Mouse (Mus musculus): Measurements from ENCODE around the gene Slc35b2. TPM values are rescaled to one million over a fixed set of nuclear protein-coding genes. Genes with fewer than 3 reads are reported as not detected.
A peak's percentile ranks its signal among the peaks of the same experiment; 100 is the strongest.

Gene Slc35b2
- polyA plus RNA-seq, 1 experiment from 2014 or later = 92.4 TPM

GRCm38 (mm10) chr17:45591701-45592605, 28.3 kb downstream of the Slc35b2 start:
- H3K9ac ChIP-seq = 0 out of 2 replicates have a peak overlapping the region, but pooled peaks have one; percentile 41
- H3K27me3 ChIP-seq = peaks cover 30% of the 10 kb centered on the region
- 0 out of 2 replicates have a peak, but pooled peaks cover 2% of the 10 kb centered on the region for H3K36me3 ChIP-seq
- H3K4me3 ChIP-seq = no peak overlapping the region
- H3K27ac ChIP-seq = no peak overlapping the region
- 53% methylated on average over 16 of the region's 16 CpGs for WGBS
- H3K4me1 ChIP-seq = peaks cover 43% of the 10 kb centered on the region
- no peak for ATAC-seq (ENCODE audit: low FRiP score)
- no peaks in the 10 kb centered on the region for H3K9me3 ChIP-seq (replicated peaks)
- H3K4me2 ChIP-seq (replicated peaks) = peak overlapping the region; percentile 86

GRCm38 (mm10) chr17:45592606-45593431, 29.1 kb downstream of the Slc35b2 start:
- Histone ChIP-seq H3K36me3 (no peaks in the 10 kb centered on the region), H3K4me2 (replicated peaks) (peak overlapping the region; percentile 86), H3K9me3 (replicated peaks) (no peaks in the 10 kb centered on the region), H3K27ac (no peak overlapping the region), H3K4me3 (no peak overlapping the region), H3K9ac (0 out of 2 replicates have a peak overlapping the region, but pooled peaks have one; percentile 41), H3K27me3 (peaks cover 30% of the 10 kb centered on the region), H3K4me1 (peaks cover 44% of the 10 kb centered on the region)
- 51% methylated on average over 8 of the region's 8 CpGs for WGBS
- no peak for ATAC-seq (ENCODE audit: low FRiP score)

- H3K4me1 ChIP-seq = peaks cover 44% of the 10 kb centered on the region
- no peak overlapping the region for H3K9ac ChIP-seq
Measured at GRCm38 (mm10) chr17:45593479-45593878, 29.8 kb downstream of the Slc35b2 start.

GRCm38 (mm10) chr17:45594195-45594594, 30.5 kb downstream of the Slc35b2 start:
- no peak overlapping the region for H3K9ac ChIP-seq
- H3K36me3 ChIP-seq = no peaks in the 10 kb centered on the region
- peaks cover 30% of the 10 kb centered on the region for H3K27me3 ChIP-seq
- H3K4me1 ChIP-seq = peaks cover 51% of the 10 kb centered on the region
- no peak overlapping the region for H3K27ac ChIP-seq
- no peaks in the 10 kb centered on the region for H3K9me3 ChIP-seq (replicated peaks)
- WGBS = 43% methylated on average over 8 of the region's 8 CpGs
- no peak for ATAC-seq (ENCODE audit: low FRiP score)
- peak overlapping the region; percentile 86 for H3K4me2 ChIP-seq (replicated peaks)
- H3K4me3 ChIP-seq = 0 out of 2 replicates have a peak overlapping the region, but pooled peaks have one; percentile 48

More at GRCm38 (mm10) chr17:45593479-45593878, 29.8 kb downstream of the Slc35b2 start:
- peaks cover 30% of the 10 kb centered on the region for H3K27me3 ChIP-seq
- H3K4me2 ChIP-seq (replicated peaks) = peak overlapping the region; percentile 86
- 21% methylated on average over 8 of the region's 8 CpGs for WGBS
- no peaks in the 10 kb centered on the region for H3K36me3 ChIP-seq
- no peak for ATAC-seq (ENCODE audit: low FRiP score)
- H3K27ac ChIP-seq = no peak overlapping the region
- H3K9me3 ChIP-seq (replicated peaks) = no peaks in the 10 kb centered on the region
- H3K4me3 ChIP-seq = no peak overlapping the region

GRCm38 (mm10) chr17:45594881-45595735, 31.4 kb downstream of the Slc35b2 start:
- H3K27me3 ChIP-seq = peaks cover 33% of the 10 kb centered on the region

GRCm38 (mm10) chr17:45595736-45596390, 32.2 kb downstream of the Slc35b2 start:
- 0 out of 2 replicates have a peak overlapping the region, but pooled peaks have one; percentile 18 for H3K27ac ChIP-seq
- peaks cover 40% of the 10 kb centered on the region for H3K27me3 ChIP-seq
- peak overlapping the region; percentile 86 for H3K4me2 ChIP-seq (replicated peaks)
- no peaks in the 10 kb centered on the region for H3K36me3 ChIP-seq
- no peaks in the 10 kb centered on the region for H3K9me3 ChIP-seq (replicated peaks)
- peak; percentile 12 for ATAC-seq (ENCODE audit: low FRiP score)
- H3K4me1 ChIP-seq = peaks cover 59% of the 10 kb centered on the region
- H3K4me3 ChIP-seq = peak overlapping the region; percentile 48
- peak overlapping the region; percentile 69 for H3K9ac ChIP-seq
- WGBS = 4% methylated on average over 23 of the region's 23 CpGs

More at GRCm38 (mm10) chr17:45594881-45595735, 31.4 kb downstream of the Slc35b2 start:
- peak; percentile 53 for ATAC-seq (ENCODE audit: low FRiP score)
- Histone ChIP-seq H3K4me3 (peak overlapping the region; percentile 48), H3K4me1 (peaks cover 59% of the 10 kb centered on the region), H3K4me2 (replicated peaks) (peak overlapping the region; percentile 86), H3K36me3 (no peaks in the 10 kb centered on the region), H3K9ac (peak overlapping the region; percentile 69), H3K9me3 (replicated peaks) (no peaks in the 10 kb centered on the region), H3K27ac (no peak overlapping the region; the same call in 1 of the 2 replicates)
- 2% methylated on average over 58 of the region's 58 CpGs for WGBS

- Histone ChIP-seq H3K4me1 (peaks cover 64% of the 10 kb centered on the region), H3K4me2 (replicated peaks) (no peak overlapping the region), H3K27me3 (peaks cover 50% of the 10 kb centered on the region), H3K36me3 (no peaks in the 10 kb centered on the region), H3K27ac (peak overlapping the region; percentile 42), H3K9ac (no peak overlapping the region), H3K9me3 (replicated peaks) (no peaks in the 10 kb centered on the region), H3K4me3 (no peak overlapping the region)
- ATAC-seq (ENCODE audit: low FRiP score) = no peak
- WGBS = 23% methylated on average over 11 of the region's 11 CpGs
Measured at GRCm38 (mm10) chr17:45596631-45597396, 33.1 kb downstream of the Slc35b2 start.

- H3K27ac ChIP-seq = no peak overlapping the region; the same call in 1 of the 2 replicates
- peaks cover 51% of the 10 kb centered on the region for H3K27me3 ChIP-seq
- H3K36me3 ChIP-seq = no peaks in the 10 kb centered on the region
- H3K4me2 ChIP-seq (replicated peaks) = no peak overlapping the region
- H3K4me1 ChIP-seq = peaks cover 60% of the 10 kb centered on the region
- no peaks in the 10 kb centered on the region for H3K9me3 ChIP-seq (replicated peaks)
- ATAC-seq (ENCODE audit: low FRiP score) = no peak
- no peak overlapping the region for H3K4me3 ChIP-seq
- 46% methylated on average over 3 of the region's 3 CpGs for WGBS
- H3K9ac ChIP-seq = no peak overlapping the region
Measured at GRCm38 (mm10) chr17:45597787-45598186, 34.1 kb downstream of the Slc35b2 start.

GRCm38 (mm10) chr17:45598376-45598775, 34.7 kb downstream of the Slc35b2 start:
- H3K4me1 ChIP-seq = peaks cover 56% of the 10 kb centered on the region
- peaks cover 48% of the 10 kb centered on the region for H3K27me3 ChIP-seq
- 88% methylated on average over 2 of the region's 2 CpGs for WGBS
- no peaks in the 10 kb centered on the region for H3K9me3 ChIP-seq (replicated peaks)
- ATAC-seq (ENCODE audit: low FRiP score) = no peak
- H3K36me3 ChIP-seq = no peaks in the 10 kb centered on the region
- no peak overlapping the region for H3K9ac ChIP-seq
- H3K27ac ChIP-seq = no peak overlapping the region; the same call in 1 of the 2 replicates
- no peak overlapping the region for H3K4me3 ChIP-seq
- H3K4me2 ChIP-seq (replicated peaks) = no peak overlapping the region

- Histone ChIP-seq H3K4me3 (no peak overlapping the region), H3K9ac (no peak overlapping the region), H3K36me3 (no peaks in the 10 kb centered on the region), H3K27me3 (peaks cover 43% of the 10 kb centered on the region), H3K4me1 (peaks cover 51% of the 10 kb centered on the region), H3K27ac (no peak overlapping the region), H3K9me3 (replicated peaks) (no peaks in the 10 kb centered on the region), H3K4me2 (replicated peaks) (peak overlapping the region; percentile 61; the same call in 1 of the 2 replicates)
- ATAC-seq (ENCODE audit: low FRiP score) = no peak
- WGBS = 51% methylated on average over 3 of the region's 3 CpGs
Measured at GRCm38 (mm10) chr17:45598891-45599290, 35.2 kb downstream of the Slc35b2 start.

All from hindbrain, embryonic 12.5 days (tissue).